Comparison of ENCODE assay signal across 8 mouse cellular contexts in genomic region chr8:123040110-123040650, GRCm38 (mm10). TPM values are rescaled to one million over a fixed set of nuclear protein-coding genes. Genes with fewer than 3 reads are reported as not detected.
A peak's percentile ranks its signal among the peaks of the same experiment; 100 is the strongest.
DNase-seq lines count a peak whose midpoint lies in the region; ATAC-seq and TF ChIP-seq lines count a peak whose summit lies in the region.

No protein-coding gene starts in this region.

- peaks cover 75% of the 10 kb centered on the region for H3K4me1 ChIP-seq in erythroblast, embryonic 14.5 days (ENCODE audit: control insufficient read depth)
- peaks cover 48% of the 10 kb centered on the region for H3K4me1 ChIP-seq in heart, postnatal 0 days (ENCODE audit: control insufficient read depth, insufficient read depth)
- H3K4me1 ChIP-seq in liver, embryonic 15.5 days (replicated peaks), result peaks cover 78% of the 10 kb centered on the region

- no peak for ATAC-seq in erythroblast, adult 5-6 weeks (replicated peaks; ENCODE audit: low FRiP score, poor library complexity, severe bottlenecking)
- no peak for ATAC-seq in heart, postnatal 0 days (ENCODE audit: insufficient read depth, low read depth)
- ATAC-seq in liver, embryonic 15.5 days (ENCODE audit: insufficient read depth), result no peak
- ATAC-seq in erythroid progenitor cell, adult 5-6 weeks (replicated peaks; ENCODE audit: low FRiP score, poor library complexity, severe bottlenecking), result no peak

- 20% methylated on average over 4 of the region's 4 CpGs for WGBS in heart, postnatal 0 days
- 11% methylated on average over 4 of the region's 4 CpGs for WGBS in liver, embryonic 15.5 days (ENCODE audit: insufficient replicate concordance)

- no peak for TF ChIP-seq CTCF in heart, postnatal 0 days (IDR thresholded peaks at IDR 0.05; ENCODE audit: low read depth)

- H3K9ac ChIP-seq in heart, postnatal 0 days (replicated peaks; ENCODE audit: low read depth, low read length), result peak overlapping the region; percentile 100
- peak overlapping the region; percentile 100 for H3K9ac ChIP-seq in liver, embryonic 15.5 days

- peak overlapping the region; percentile 98 for H3K4me3 ChIP-seq in erythroblast, embryonic 14.5 days (replicated peaks)
- H3K4me3 ChIP-seq in heart, postnatal 0 days (ENCODE audit: low read depth, low read length), result peak overlapping the region; percentile 80
- H3K4me3 ChIP-seq in liver, embryonic 15.5 days (replicated peaks), result peak overlapping the region; percentile 100

- no peaks in the 10 kb centered on the region for H3K27me3 ChIP-seq in erythroblast, embryonic 14.5 days (ENCODE audit: control insufficient read depth)
- H3K27me3 ChIP-seq in heart, postnatal 0 days (ENCODE audit: control insufficient read depth, insufficient read depth, low read length), result no peaks in the 10 kb centered on the region
- H3K27me3 ChIP-seq in liver, embryonic 15.5 days, result no peaks in the 10 kb centered on the region

- H3K27ac ChIP-seq in heart, postnatal 0 days (ENCODE audit: low read depth), result peak overlapping the region; percentile 93
- peak overlapping the region; percentile 96 for H3K27ac ChIP-seq in liver, embryonic 15.5 days (replicated peaks)

- no peak for TF ChIP-seq EP300 in heart, postnatal 0 days (IDR thresholded peaks at IDR 0.05; ENCODE audit: low read depth)

- H3K9me3 ChIP-seq in erythroblast, embryonic 14.5 days (ENCODE audit: control insufficient read depth, low read length), result no peaks in the 10 kb centered on the region
- no peaks in the 10 kb centered on the region for H3K9me3 ChIP-seq in heart, postnatal 0 days (replicated peaks; ENCODE audit: control insufficient read depth, low read length)
- no peaks in the 10 kb centered on the region for H3K9me3 ChIP-seq in liver, embryonic 15.5 days (replicated peaks)

- DNase-seq in R1 (ENCODE audit: low read depth, low spot score), result peak; percentile 91
- DNase-seq in heart, postnatal 0 days (ENCODE audit: low spot score), result no peak
- DNase-seq in right cerebral cortex, adult 18-20 months, result no peak
- no peak for DNase-seq in frontal cortex, postnatal 10 days (ENCODE audit: low spot score in 2 of 2)

- H3K4me2 ChIP-seq in heart, postnatal 0 days (ENCODE audit: low read depth, low read length), result peak overlapping the region; percentile 79
- H3K4me2 ChIP-seq in liver, embryonic 15.5 days, result peak overlapping the region; percentile 83

- H3K36me3 ChIP-seq in erythroblast, embryonic 14.5 days (ENCODE audit: control insufficient read depth), result peaks cover 24% of the 10 kb centered on the region
- no peaks in the 10 kb centered on the region for H3K36me3 ChIP-seq in heart, postnatal 0 days (replicated peaks; ENCODE audit: control insufficient read depth, insufficient read depth, low read length)
- 0 out of 2 replicates have a peak, but pooled peaks cover 2% of the 10 kb centered on the region for H3K36me3 ChIP-seq in liver, embryonic 15.5 days (replicated peaks)

RNA-seq across cellular contexts. Expression of gene Ankrd11, which starts 1.9 kb away (rescaled TPM):
- polyA plus RNA-seq in erythroblast, embryonic 14.5 days (2012), result 6.3 and 8.2 TPM in 2 replicates
- total RNA-seq in erythroblast, adult 5-6 weeks (2015; ENCODE audit: low replicate concordance), result 39.3 and 53.4 TPM in 2 replicates
- total RNA-seq in erythroblast, adult 5-6 weeks (2017; ENCODE audit: low replicate concordance), result 78.6 and 121 TPM in 2 replicates
- 51.2 and 65.8 TPM in 2 replicates for total RNA-seq in heart, postnatal 0 days (2014; rRNA removed; ENCODE audit: low replicate concordance)
- 21.6 and 24.3 TPM in 2 replicates for polyA plus RNA-seq in heart, postnatal 0 days (2015; fragmentation: Nextera tagmentation; extraction: Ambion mirVana)
- polyA plus RNA-seq in liver, embryonic 15.5 days (2015; fragmentation: Nextera tagmentation; extraction: Ambion mirVana), result 18.1 and 20.8 TPM in 2 replicates
- total RNA-seq in erythroid progenitor cell, adult 5-6 weeks (2015; ENCODE audit: low replicate concordance), result 81.8 and 106 TPM in 2 replicates
- 126 and 174 TPM in 2 replicates for total RNA-seq in erythroid progenitor cell, adult 5-6 weeks (2017; ENCODE audit: low replicate concordance)

RNA-seq across cellular contexts. Expression of gene Spg7, which starts 22.6 kb away (rescaled TPM):
- polyA plus RNA-seq in erythroblast, embryonic 14.5 days (2012), result 5.5 and 6.3 TPM in 2 replicates
- total RNA-seq in erythroblast, adult 5-6 weeks (2015; ENCODE audit: low replicate concordance), result 10.6 and 14.4 TPM in 2 replicates
- total RNA-seq in erythroblast, adult 5-6 weeks (2017; ENCODE audit: low replicate concordance), result 15.2 and 37.6 TPM in 2 replicates
- 72.8 and 83.1 TPM in 2 replicates for total RNA-seq in heart, postnatal 0 days (2014; rRNA removed; ENCODE audit: low replicate concordance)
- 63.3 and 65.1 TPM in 2 replicates for polyA plus RNA-seq in heart, postnatal 0 days (2015; fragmentation: Nextera tagmentation; extraction: Ambion mirVana)
- 20.8 and 21.2 TPM in 2 replicates for polyA plus RNA-seq in liver, embryonic 15.5 days (2015; fragmentation: Nextera tagmentation; extraction: Ambion mirVana)
- 63.4 and 71.7 TPM in 2 replicates for total RNA-seq in erythroid progenitor cell, adult 5-6 weeks (2015; ENCODE audit: low replicate concordance)
- total RNA-seq in erythroid progenitor cell, adult 5-6 weeks (2017; ENCODE audit: low replicate concordance), result 50.3 and 65.2 TPM in 2 replicates
